Mouse (Mus musculus) mammary gland, adult 2 months (tissue): Measurements from ENCODE around the gene Osmr. TPM values are rescaled to one million over a fixed set of nuclear protein-coding genes. Genes with fewer than 3 reads are reported as not detected.

Source experiments
- polyA plus RNA-seq: library from polyadenylated mRNA; depleted of rRNA; stranded (reverse); fragments of >200 nt; gene quantifications from 2 replicates; pipeline ENCODE4 v1.2.3, GENCODE M21; 2012; ENCODE audit warnings: low replicate concordance; rRNA removed

The Osmr gene
- 8.9 and 21.4 TPM in 2 replicates for polyA plus RNA-seq

GRCm38 (mm10) chr15:6874601-6875019, at the start of gene Osmr:
Osmr (minus strand) TSS chr15:6874969.

Other genes starting within 250 kb of the Osmr start
- 5.9 and 10.2 TPM in 2 replicates for gene Rictor, start 166.6 kb downstream of the Osmr start, polyA plus RNA-seq
- 17.4 and 112 TPM in 2 replicates for gene Lifr, start 215.6 kb upstream of the Osmr start, polyA plus RNA-seq